Mouse (Mus musculus) bone marrow macrophage, adult 2 months (primary cell): ENCODE measurements around the gene Rcbtb2.

Experiments used
- CTCF ChIP-seq: IDR thresholded peaks from 2 replicates; pipeline ENCODE4 v1.5.1; 2012; ENCODE audit warnings: low read depth, mild to moderate bottlenecking, low read length, moderate library complexity
- POLR2A ChIP-seq: IDR thresholded peaks from 2 replicates; pipeline ENCODE4 v1.6.1; 2012; ENCODE audit warnings: mild to moderate bottlenecking, low read depth, low read length, borderline replicate concordance

GRCm38 (mm10) chr14:73118482-73119347, 4.1 kb upstream of the Rcbtb2 start:
- no peak for TF ChIP-seq POLR2A
- TF ChIP-seq CTCF: no peak
